Mouse (Mus musculus) neural tube, embryonic 15.5 days (tissue): ENCODE data around the gene Alox12. TPM values are rescaled to one million over a fixed set of nuclear protein-coding genes. Genes with fewer than 3 reads are reported as not detected.

ENCODE experiments used
- ATAC-seq: fragments of 200-750 bp; cut with Nextera tagmentation; 2 replicates; pipeline ENCODE4 v1.8.0; 2017; ENCODE audit warnings: mild to moderate bottlenecking, moderate TSS enrichment, moderate library complexity; ENCODE audit not compliant: low FRiP score
- H3K27ac ChIP-seq: fragments of 300-500 bp; sonication (generic); replicated peaks from 2 replicates; pipeline ENCODE4 v1.5.1; 2015; ENCODE audit warnings: mild to moderate bottlenecking, inconsistent platforms
- H3K27me3 ChIP-seq: fragments of 300-500 bp; sonication (generic); replicated peaks from 2 replicates; pipeline ENCODE4 v1.6.1; 2015; ENCODE audit warnings: inconsistent platforms
- H3K36me3 ChIP-seq: fragments of 300-500 bp; sonication (generic); 2 replicates; pipeline ENCODE4 v1.6.1; 2015; ENCODE audit warnings: inconsistent platforms
- H3K4me1 ChIP-seq: fragments of 300-500 bp; sonication (generic); 2 replicates; pipeline ENCODE4 v1.6.1; 2015; ENCODE audit warnings: inconsistent platforms
- H3K4me2 ChIP-seq: fragments of 300-500 bp; sonication (generic); 2 replicates; pipeline ENCODE4 v1.6.1; 2015; ENCODE audit warnings: inconsistent platforms, mild to moderate bottlenecking, moderate library complexity
- H3K4me3 ChIP-seq: fragments of 300-500 bp; sonication (generic); replicated peaks from 2 replicates; pipeline ENCODE4 v1.5.1; 2015; ENCODE audit warnings: mild to moderate bottlenecking, inconsistent platforms
- H3K9ac ChIP-seq: fragments of 300-500 bp; sonication (generic); replicated peaks from 2 replicates; pipeline ENCODE4 v1.6.1; 2015; ENCODE audit warnings: mild to moderate bottlenecking, inconsistent platforms
- H3K9me3 ChIP-seq: fragments of 300-500 bp; sonication (generic); replicated peaks from 2 replicates; pipeline ENCODE4 v1.6.1; 2016; ENCODE audit warnings: inconsistent platforms
- WGBS: fragments of 180-500 bp; shearing (Covaris S2); methylation state at CpG from one replicate; pipeline ENCODE4 v1.1.7; 2015; ENCODE audit warnings: mixed read lengths; 5-methylcytosine and 5-hydroxymethylcytosine counted together
- polyA plus RNA-seq: library from polyadenylated mRNA; unstranded; fragments of >200 nt; fragmentation: Nextera tagmentation; extraction: Ambion mirVana; gene quantifications from 2 replicates; pipeline ENCODE4 v1.2.1, GENCODE M21; 2015

Alox12 gene
- polyA plus RNA-seq, 1 experiment from 2014 or later = 2.1 TPM

GRCm38 (mm10) chr11:70238591-70239440 lies 16.3 kb downstream of the Alox12 start:
- H3K9me3 ChIP-seq = no peaks in the 10 kb centered on the region
- peaks cover 38% of the 10 kb centered on the region for H3K4me1 ChIP-seq
- H3K27ac ChIP-seq = peak overlapping the region; percentile 97
- H3K4me3 ChIP-seq = peak overlapping the region; percentile 61
- peaks cover 16% of the 10 kb centered on the region for H3K36me3 ChIP-seq
- peak overlapping the region; percentile 68 for H3K9ac ChIP-seq
- H3K4me2 ChIP-seq = peak overlapping the region; percentile 93
- H3K27me3 ChIP-seq = no peaks in the 10 kb centered on the region
- no peak for ATAC-seq
- WGBS = 11% methylated on average over 23 of the region's 23 CpGs

DNA sequence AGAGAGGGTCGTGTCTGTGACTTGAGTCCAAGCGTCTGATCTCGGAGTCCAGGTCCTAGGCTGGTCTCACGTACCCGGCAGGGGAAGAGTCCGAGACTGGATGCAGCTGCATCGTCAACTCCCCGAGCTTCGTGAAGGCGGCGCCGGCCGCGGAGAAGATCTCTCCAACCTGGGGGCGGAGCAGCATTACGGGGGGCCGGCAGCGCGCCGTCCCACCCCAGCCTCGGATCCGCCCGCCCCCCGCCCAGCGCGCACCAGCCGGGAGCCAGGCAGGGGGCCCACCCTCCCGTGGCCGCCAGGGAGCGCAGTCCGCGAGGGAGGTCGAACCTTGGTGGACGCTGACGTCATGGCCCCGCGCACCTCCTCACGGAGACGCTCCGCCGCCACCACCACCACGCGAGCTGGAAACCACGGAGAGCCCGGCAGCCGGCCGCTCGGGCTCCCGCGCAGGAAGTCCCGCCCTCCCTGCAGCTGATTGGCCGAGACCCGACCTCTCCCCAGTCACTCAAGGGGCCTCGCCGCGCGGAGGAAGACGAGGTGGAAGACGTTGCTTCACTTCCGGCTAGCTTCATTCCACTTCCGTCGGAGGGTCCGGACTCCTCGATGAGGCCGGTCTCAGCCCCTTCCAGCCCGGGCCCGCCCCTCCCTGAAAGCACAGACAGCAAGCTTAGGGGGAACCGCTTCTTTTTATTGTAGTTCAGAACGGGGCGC lies 17.5 kb downstream of the Alox12 start, which contains the start of gene 0610010K14Rik:
Gene 0610010K14Rik (minus strand): TSS at position 458 of the 711 bp plus-strand sequence.
- H3K4me2 ChIP-seq = peak within 1 kb of the TSS; percentile 93

DNA sequence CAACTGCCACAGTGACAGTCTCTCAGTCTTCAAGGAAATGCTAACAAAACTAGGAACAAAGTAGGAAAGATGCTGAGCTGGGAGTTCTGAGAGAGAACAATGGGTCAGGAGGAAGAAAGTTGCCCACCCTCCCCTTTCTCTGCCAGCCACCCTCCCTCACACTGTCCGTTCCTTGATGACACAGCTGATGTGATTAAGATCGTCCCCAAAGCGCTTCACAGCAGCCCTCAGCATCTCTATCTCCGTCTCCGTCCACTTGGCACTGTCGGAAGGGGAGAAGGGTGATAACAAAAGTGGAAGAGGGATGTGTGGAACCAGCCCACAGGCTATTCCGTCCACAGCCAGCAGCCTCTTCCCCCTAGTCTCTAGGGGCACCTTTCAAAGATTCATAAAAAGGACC lies 18.4 kb downstream of the Alox12 start:
- H3K9ac ChIP-seq = peak overlapping the region; percentile 79
- no peak for ATAC-seq
- H3K36me3 ChIP-seq = peaks cover 16% of the 10 kb centered on the region
- H3K4me3 ChIP-seq = peak overlapping the region; percentile 61
- peaks cover 41% of the 10 kb centered on the region for H3K4me1 ChIP-seq
- H3K27me3 ChIP-seq = 0 out of 2 replicates have a peak, but pooled peaks cover 1% of the 10 kb centered on the region
- H3K4me2 ChIP-seq = peak overlapping the region; percentile 93
- 31% methylated on average over 7 of the region's 7 CpGs for WGBS
- H3K27ac ChIP-seq = peak overlapping the region; percentile 97
- H3K9me3 ChIP-seq = no peaks in the 10 kb centered on the region

More for the DNA sequence above, 17.5 kb downstream of the Alox12 start, which contains the start of gene 0610010K14Rik:
- peak; percentile 95 for ATAC-seq
- no peaks in the 10 kb centered on the region for H3K27me3 ChIP-seq
- H3K4me1 ChIP-seq = peaks cover 41% of the 10 kb centered on the region
- under 1% methylated on average over 70 of the region's 70 CpGs for WGBS
- H3K36me3 ChIP-seq = peaks cover 16% of the 10 kb centered on the region
- H3K9ac ChIP-seq = peak within 1 kb of the TSS; percentile 79
- peak within 1 kb of the TSS; percentile 61 for H3K4me3 ChIP-seq
- no peaks in the 10 kb centered on the region for H3K9me3 ChIP-seq
- H3K27ac ChIP-seq = peak within 1 kb of the TSS; percentile 97

DNA sequence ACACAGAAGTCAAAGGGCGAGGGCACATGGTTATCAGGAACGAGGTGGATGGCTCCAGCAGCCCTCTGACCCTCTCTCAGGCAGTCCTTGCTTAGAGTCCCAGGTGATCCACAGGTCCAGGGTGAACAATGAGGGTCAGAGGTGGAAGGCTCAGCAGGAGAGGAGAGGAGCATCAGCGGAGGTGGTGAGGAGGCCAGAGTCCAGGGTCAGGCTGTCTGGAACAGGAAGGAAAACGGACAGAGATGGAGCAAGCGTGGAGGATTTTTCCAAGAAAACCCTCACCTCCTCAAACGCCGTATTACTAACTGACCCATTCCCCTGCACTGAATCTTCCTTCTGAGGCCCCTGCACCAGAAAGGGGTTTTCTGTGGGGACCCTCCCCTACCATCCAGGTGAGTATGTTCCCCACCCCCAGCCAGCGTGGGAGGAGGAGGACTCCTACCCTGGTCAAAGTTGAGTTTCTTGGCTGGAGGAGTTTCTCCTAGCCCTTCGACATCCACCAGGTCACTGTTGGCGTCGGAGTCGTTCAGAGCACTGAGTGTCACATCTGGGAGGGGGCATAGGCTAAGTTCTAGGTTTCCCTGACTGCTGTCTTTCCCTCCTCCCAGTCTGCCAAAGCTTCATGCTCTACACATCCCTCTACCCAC lies 19.8 kb downstream of the Alox12 start:
- no peak overlapping the region for H3K27ac ChIP-seq
- H3K9me3 ChIP-seq = no peaks in the 10 kb centered on the region
- ATAC-seq = no peak
- H3K9ac ChIP-seq = no peak overlapping the region
- H3K36me3 ChIP-seq = peaks cover 16% of the 10 kb centered on the region
- H3K4me2 ChIP-seq = no peak overlapping the region
- H3K4me3 ChIP-seq = no peak overlapping the region
- H3K4me1 ChIP-seq = peaks cover 36% of the 10 kb centered on the region
- peaks cover 14% of the 10 kb centered on the region for H3K27me3 ChIP-seq
- WGBS = 94% methylated on average over 12 of the region's 12 CpGs

- WGBS = 97% methylated on average over 8 of the region's 8 CpGs
- Histone ChIP-seq H3K27me3 (peaks cover 22% of the 10 kb centered on the region), H3K4me1 (peaks cover 43% of the 10 kb centered on the region), H3K27ac (no peak overlapping the region), H3K4me2 (no peak overlapping the region), H3K36me3 (peaks cover 16% of the 10 kb centered on the region), H3K4me3 (no peak overlapping the region), H3K9me3 (no peaks in the 10 kb centered on the region), H3K9ac (no peak overlapping the region)
- no peak for ATAC-seq
Observed at GRCm38 (mm10) chr11:70234497-70234896, 20.7 kb downstream of the Alox12 start.

GRCm38 (mm10) chr11:70234037-70234436 lies 21.1 kb downstream of the Alox12 start:
- ATAC-seq = no peak

GRCm38 (mm10) chr11:70233016-70233415 lies 22.1 kb downstream of the Alox12 start:
- ATAC-seq = no peak
- Histone ChIP-seq H3K4me3 (peak overlapping the region; percentile 36; the same call in 1 of the 2 replicates), H3K9me3 (no peaks in the 10 kb centered on the region), H3K9ac (no peak overlapping the region; the same call in 1 of the 2 replicates), H3K36me3 (peaks cover 16% of the 10 kb centered on the region), H3K27ac (no peak overlapping the region), H3K4me2 (peak overlapping the region; percentile 55), H3K4me1 (peaks cover 42% of the 10 kb centered on the region), H3K27me3 (peaks cover 37% of the 10 kb centered on the region)
- 41% methylated on average over 8 of the region's 8 CpGs for WGBS

More at GRCm38 (mm10) chr11:70234037-70234436, 21.1 kb downstream of the Alox12 start:
- Histone ChIP-seq H3K4me2 (no peak overlapping the region), H3K4me3 (no peak overlapping the region), H3K9me3 (no peaks in the 10 kb centered on the region), H3K27me3 (peaks cover 27% of the 10 kb centered on the region), H3K9ac (no peak overlapping the region), H3K36me3 (peaks cover 16% of the 10 kb centered on the region), H3K4me1 (peaks cover 46% of the 10 kb centered on the region), H3K27ac (no peak overlapping the region)
- WGBS = 70% methylated on average over 5 of the region's 5 CpGs

DNA sequence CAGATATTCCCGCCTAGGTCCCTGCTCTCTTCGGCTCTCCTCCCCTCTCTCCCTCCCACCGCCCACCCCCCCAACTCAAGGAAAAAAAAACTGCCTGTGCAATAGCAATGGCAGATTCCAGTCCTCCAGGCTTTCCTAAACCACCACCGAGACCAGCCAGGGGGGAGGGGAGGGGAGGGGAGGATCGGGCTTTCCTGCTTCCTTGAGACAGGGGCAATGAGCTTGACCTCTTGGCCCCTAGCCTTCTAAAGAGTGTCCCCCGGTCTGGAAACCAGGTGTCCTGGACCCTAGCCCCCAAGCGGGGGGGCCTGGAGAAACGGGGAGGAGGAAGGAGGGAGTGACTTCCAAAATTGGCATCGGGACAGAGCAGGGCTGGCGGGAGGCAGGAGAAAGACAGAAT lies 22.6 kb downstream of the Alox12 start:
- ATAC-seq = no peak
- WGBS = 6% methylated on average over 9 of the region's 10 CpGs
- H3K27me3 ChIP-seq = peaks cover 42% of the 10 kb centered on the region
- peak overlapping the region; percentile 47 for H3K9ac ChIP-seq
- H3K4me2 ChIP-seq = peak overlapping the region; percentile 55
- H3K4me1 ChIP-seq = peaks cover 42% of the 10 kb centered on the region
- no peak overlapping the region for H3K27ac ChIP-seq
- H3K36me3 ChIP-seq = peaks cover 16% of the 10 kb centered on the region
- H3K9me3 ChIP-seq = no peaks in the 10 kb centered on the region
- peak overlapping the region; percentile 36 for H3K4me3 ChIP-seq

DNA sequence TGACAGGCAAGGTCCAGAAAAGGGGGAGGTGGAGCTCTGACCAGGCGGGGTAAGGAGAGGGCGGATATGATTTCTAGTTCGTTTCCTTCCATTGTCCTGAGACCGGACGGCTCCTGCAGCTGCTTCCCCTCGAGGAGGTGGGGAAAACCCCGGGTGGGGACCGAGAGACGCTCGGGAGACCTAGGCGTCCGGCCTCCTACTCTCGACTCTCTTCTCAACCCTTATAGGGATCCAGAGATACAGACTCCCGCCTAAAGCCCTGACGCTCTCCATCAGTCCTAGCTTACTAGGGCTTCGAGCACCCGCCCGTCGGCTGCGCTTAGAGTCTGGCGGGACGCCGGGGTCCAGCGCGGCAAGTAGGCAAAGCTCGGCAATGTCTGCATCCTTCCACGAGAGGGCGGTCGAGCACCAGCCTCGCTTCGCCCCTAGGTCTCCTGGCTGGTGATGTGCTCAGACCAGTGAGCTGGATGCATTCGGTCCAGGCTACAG lies 24.9 kb downstream of the Alox12 start:
- Histone ChIP-seq H3K27me3 (peaks cover 62% of the 10 kb centered on the region), H3K4me2 (peak overlapping the region; percentile 63), H3K9ac (no peak overlapping the region), H3K27ac (no peak overlapping the region), H3K4me3 (peak overlapping the region; percentile 18), H3K9me3 (no peaks in the 10 kb centered on the region), H3K36me3 (peaks cover 9% of the 10 kb centered on the region), H3K4me1 (peaks cover 42% of the 10 kb centered on the region)
- ATAC-seq = no peak
- under 1% methylated on average over 32 of the region's 32 CpGs for WGBS

GRCm38 (mm10) chr11:70229260-70230010 lies 25.7 kb downstream of the Alox12 start, which contains the start of gene Bcl6b:
Gene Bcl6b (minus strand): TSS chr11:70229798.
- Histone ChIP-seq H3K27me3 (peaks cover 70% of the 10 kb centered on the region), H3K36me3 (peaks cover under 1% of the 10 kb centered on the region; the same call in 1 of the 2 replicates), H3K9me3 (no peaks in the 10 kb centered on the region), H3K4me2 (peak within 1 kb of the TSS; percentile 63), H3K9ac (peak within 1 kb of the TSS; percentile 23; the same call in 1 of the 2 replicates), H3K4me3 (peak within 1 kb of the TSS; percentile 29), H3K27ac (peak within 1 kb of the TSS; percentile 46; the same call in 1 of the 2 replicates), H3K4me1 (peaks cover 42% of the 10 kb centered on the region)
- 2% methylated on average over 39 of the region's 39 CpGs for WGBS
- no peak for ATAC-seq
